Mouse (Mus musculus) gastrocnemius, postnatal 4 days (tissue): ENCODE measurements around the gene Gm38392. TPM values are rescaled to one million over a fixed set of nuclear protein-coding genes. Genes with fewer than 3 reads are reported as not detected.
A peak's percentile ranks its signal among the peaks of the same experiment; 100 is the strongest.
"Not testable (repeated sequence)": the region's sequence is repeated elsewhere in the genome, so short reads cannot be mapped to it uniquely, and the experiment has no call there.

Source experiments
- DNase-seq, 2 experiments: peaks; one replicate each; pipeline ENCODE4 v3.0.0; 2021 to 2022; ENCODE audit warnings: low spot score in 2 of 2, mixed read lengths in 2 of 2
- long read RNA-seq, 2 experiments: library from polyadenylated mRNA; stranded (forward); transcript quantifications; one replicate each; pipeline ENCODE4 v2.0.0; 2021
- total RNA-seq, 2 experiments: library from RNA; stranded (reverse); gene quantifications; 2 replicates each; pipeline ENCODE4 v1.2.3; 2021

Gene Gm38392
- under 1 TPM; 0.26 to 0.59 TPM for total RNA-seq
- long read RNA-seq, experiment 1, partial matches to known transcripts: 0 of 2 reads
- long read RNA-seq, experiment 1, other reads (novel, unspliced or antisense): 2 of 2 reads
- long read RNA-seq, experiment 2: 0 reads

DNA sequence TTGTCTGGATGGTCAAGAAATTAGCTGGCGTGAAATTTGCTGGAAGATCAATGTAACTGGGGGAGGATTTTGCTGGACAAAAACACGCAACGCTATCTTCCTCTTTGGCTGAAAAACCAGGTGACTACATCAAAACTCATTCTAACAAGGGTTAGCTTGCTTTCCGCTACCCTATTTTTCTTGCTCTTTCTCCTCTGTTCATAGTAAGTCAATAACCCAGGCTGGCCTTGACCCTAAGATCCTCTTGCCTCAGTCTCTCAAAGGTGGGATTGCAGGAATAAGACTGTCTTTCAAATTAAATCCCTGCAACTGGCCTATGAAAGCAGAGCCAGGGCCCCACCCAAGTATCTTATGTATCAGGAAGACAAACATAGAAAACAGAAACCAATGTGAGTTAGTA is at the start of gene Gm38392:
Gm38392 (minus strand) TSS at position 101 of the 400 bp plus-strand sequence.
- no peak for DNase-seq

DNA sequence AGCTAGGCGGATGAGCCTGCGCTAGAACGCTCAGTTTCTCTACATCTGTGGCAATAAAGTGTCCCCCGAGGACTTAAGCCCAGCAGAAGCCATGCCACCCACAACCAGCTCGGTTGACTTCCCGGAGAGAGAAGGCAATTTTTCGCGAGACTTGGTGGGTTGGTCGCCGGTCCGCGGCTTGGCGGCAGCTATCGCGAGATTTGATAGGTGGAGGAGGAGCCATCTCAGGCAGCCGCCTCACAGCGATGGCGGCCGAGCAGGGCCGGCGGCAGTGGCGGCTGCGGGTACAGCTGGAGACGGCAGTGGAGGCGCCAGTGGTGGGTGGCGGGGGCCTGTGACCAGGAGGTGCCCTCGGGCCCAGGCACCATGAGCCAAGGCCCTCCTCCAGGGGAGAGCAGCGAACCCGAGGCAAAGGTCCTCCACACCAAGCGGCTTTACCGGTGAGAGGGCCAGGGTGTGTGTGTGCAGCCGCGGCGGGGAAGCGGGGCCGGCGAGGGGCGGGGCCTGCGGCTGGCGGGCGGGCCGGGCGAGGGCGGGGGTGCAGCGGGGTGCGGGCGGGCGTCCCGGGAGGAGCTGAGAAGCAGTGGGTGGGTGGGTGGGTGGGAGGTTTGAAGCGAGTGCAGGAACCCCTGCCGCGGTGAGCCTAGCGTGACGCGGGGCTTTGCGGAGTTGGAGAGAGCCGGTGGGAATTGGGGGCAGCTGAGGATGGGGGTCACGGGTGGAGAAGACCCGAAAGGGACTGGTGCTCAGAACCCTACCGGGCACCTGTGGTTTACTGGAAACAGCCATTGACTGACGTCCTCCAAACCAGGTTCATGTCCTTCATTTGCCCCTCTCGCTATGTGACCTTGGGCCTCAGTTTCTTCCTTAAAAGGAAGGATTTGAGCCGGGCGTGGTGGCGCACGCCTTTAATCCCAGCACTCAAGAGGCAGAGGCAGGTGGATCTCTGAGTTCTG is 49.3 kb upstream of the Gm38392 start, which contains the start of the genes Tmem79 and Smg5:
Tmem79 (minus strand) TSS at position 91 of the 956 bp plus-strand sequence.
Smg5 (plus strand) TSS at position 203 of the 956 bp plus-strand sequence.
- DNase-seq: peak; percentile 92 to 98

DNA sequence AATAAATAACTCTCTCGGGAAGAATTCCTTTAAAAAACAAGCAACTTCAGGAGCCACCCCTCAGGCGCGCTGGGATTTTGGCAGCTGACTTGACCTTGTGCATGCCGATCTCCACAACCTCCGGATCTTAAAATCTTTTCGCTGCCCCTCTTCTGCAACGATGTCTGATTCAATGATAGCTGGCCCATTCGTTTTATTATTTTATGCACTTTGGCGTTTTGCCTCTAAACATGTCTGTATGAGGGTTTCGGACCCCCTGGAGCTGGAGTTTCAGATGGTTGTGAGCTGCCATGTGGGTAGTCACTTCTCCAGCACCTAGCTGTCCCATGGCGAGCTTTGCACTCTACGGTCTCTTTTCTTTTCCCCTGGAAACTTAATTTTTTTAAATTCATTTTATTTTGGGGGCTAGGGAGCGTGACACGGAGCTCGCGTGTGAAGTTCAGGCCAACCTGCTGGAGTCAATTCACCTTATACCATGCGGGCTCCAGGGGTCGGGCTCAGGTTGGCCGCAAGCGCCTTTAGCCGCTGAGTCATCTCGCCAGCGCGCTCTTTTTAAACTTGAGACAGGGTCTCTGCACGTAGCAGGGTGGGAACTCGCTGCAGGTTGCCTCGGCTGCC is 48.5 kb upstream of the Gm38392 start:
- no peak for DNase-seq

DNA sequence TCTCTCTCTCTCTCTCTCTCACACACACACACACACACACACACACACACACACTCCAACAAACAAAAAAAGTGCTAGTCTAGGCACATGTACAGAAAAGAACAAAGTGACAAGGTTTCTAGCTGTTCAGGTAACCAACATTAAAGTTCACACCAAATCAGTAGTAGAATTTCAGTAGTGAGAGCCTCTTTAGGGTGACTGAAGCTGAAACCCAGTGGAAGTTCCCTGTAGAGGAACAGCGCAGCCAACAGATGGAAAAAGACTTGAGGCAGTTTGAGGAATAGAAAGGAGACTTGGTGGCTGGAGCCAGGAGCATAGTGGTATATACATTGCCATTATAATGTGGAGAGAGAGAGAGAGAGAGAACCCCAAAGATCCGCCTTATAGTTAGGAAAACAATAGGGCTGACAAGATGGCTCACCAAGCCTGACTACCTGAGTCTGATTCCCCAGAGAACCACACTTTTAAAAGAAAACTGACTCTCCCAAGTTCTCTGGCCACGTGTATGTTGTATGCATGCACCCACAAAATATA is 48.0 kb upstream of the Gm38392 start:
- no peak for DNase-seq

DNA sequence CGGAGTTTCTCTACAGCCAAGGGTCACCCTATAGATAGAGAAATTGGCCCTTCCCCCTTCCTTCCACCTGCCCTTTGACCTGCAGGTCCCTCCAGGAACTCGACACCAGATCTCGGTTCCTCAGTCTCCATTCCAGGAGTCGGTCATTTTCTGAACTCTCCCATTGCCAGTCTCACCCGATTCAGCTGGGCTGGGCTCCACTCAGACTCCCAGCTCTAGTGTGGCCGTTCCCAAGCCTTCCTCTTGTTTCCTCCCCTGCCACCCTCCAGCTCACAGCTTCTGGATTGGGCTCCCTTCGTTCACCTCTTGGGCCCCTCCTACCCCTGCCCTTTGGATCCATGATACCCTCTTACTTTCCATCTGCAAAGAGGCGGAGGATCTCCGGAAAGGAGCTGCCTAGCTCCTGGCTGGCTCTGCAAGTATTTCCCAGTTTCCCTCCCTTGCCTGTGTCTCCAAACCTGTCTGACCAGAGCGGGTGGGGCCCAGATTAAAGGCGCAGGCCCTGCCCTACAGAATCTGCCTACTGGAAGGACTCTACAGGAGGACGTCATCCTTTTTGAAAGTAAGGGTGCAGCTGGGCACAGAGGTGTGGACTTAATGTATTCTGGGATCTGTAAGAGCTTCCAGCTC is 47.1 kb upstream of the Gm38392 start:
- no peak for DNase-seq

DNA sequence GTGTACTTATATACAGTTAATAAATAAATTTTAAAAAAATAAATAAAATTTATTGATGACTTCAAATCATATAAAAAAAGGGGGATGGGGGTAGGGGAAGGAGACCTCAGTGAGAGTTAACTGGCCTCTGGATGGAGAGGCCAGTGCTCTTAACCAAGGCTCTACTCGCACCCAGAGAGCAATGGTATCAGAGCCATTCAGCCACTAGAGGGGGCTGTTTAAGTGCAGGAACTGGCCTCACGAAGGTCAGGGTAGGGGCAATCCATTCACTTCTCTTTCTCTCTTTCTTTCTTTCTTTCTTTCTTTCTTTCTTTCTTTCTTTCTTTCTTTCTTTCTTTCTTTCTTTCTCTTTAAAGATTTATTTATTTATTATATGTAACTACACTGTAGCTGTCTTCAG is 44.3 kb upstream of the Gm38392 start:
- no peak for DNase-seq

DNA sequence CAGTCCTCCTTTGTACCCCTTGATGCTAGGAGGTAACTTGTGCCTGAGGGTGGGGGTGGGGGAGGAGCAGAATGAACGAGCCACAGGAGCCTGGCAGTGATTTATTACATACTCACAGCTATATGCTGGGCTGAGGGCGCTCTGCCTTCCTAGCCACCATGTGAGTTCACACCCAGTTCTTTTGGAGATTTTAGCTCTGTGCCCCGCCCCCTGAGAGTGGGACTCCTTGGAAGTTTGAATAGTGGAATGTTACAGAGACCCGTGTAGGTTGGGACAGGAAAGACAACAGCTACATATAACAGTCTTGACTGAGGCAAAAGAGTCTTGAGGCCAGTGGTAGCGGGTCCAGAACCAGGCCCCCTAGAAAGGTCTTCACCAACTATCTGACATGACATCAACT is 41.9 kb upstream of the Gm38392 start:
- DNase-seq: no peak

DNA sequence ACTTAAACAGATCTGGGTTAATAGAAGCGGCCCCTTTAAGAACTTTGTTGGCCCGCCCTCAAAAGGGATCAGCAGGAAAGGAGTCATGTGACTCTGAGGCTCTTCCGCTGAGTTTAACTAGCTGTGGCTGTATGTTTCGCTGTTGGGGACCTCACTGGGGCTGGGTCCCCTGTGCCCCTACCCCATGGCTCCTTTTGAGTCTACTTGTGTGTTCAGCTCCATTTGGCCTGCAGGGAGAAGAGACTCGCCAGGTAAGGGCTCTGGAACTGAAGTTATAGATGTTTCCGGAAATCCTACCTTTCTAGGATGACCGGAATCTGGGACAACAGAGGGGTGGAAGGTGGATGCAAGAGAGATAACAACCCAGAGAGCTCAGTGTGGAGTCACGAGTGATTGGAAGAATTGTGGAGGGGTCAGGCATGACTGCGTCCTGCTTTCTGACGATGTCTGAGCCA is 38.0 kb upstream of the Gm38392 start, which contains the start of gene Glmp:
Glmp (plus strand) TSS at position 73 of the 455 bp plus-strand sequence.
- peak in 1 of 2 experiments; percentile 63 for DNase-seq

DNA sequence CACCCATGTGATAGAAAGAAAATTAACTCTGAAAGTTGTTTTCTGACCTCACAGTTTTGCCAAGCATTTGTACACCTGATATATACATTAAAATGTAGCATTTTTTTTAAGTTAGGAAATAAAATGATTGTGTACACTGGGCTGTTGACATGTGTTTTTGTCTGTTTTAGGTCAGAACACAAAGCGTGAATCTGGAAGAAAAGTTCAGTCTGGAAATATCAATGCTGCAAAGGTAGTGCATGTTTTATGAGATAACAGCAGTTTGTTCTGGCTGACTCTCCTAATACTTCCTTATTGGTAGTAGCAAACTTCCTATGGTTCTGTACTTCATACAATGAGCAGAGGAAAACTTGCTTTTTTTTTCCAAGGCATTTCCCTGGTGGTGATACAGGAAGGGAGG is 12.2 kb upstream of the Gm38392 start:
- no peak for DNase-seq

DNA sequence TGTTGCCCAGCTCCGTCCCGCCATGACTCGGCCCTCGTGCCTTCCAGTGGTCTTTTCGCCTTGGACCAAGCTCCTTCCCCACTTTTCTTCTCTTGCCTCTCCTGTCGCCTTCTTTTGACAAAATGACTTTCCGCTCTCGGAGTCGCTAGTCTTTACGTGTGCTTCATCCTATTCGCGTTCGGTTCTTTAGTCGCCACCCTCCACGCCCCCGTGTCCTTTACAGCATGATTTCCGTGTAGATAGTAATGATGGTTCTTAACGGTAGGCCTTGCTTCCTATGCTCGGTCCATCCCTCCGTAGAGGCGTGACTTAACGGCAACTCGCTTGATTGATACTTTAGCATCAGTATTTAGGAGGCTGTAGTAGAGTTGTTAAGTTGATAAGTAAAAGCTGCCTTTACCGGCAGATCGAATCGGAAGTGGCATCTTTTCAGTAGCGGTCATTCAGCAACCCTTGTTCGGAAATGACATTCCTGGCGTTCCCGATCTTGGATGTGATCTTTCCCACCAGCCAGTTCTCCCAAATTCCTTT is 10.4 kb upstream of the Gm38392 start:
- DNase-seq: no peak

DNA sequence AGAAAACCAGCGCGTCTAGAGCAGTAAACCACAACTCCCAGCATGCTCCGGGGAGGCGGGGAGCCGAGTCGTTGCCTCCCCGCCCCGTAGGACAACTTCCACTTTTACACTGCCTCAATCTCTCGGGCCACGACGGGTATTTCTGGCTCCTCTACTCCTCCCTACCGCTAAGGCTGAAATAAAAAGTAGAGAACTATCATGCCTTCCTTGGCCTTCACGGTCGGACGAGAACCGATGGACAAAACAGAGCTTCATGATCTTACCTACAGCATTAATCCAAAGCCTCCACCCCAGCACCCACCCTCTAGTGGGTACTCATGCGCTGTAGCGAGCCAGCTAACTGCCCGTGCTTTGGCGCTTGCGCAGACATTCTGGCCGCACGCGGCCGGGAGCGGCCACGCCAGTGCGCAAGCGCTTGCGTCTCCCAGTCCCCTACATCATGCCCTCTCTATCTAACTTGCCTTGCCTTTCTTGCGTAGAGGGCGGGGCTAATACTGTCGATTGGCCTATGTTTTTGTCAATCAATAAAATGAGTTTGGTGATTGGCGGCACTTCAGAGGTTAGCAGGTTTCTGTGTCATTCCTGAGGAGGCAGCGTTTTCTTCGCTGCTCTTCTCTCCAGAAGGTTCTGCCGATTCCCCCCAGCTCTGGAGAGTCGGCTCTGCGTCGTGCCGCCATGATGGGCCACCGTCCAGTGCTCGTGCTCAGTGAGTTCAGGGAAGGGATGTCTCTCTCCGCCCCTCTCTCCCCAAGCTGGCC is 9.7 kb upstream of the Gm38392 start, which contains the start of the genes Tsacc and Cct3:
Tsacc (minus strand) TSS at position 439 of the 758 bp plus-strand sequence.
Cct3 (plus strand) TSS at position 556 of the 758 bp plus-strand sequence.
- DNase-seq: peak; percentile 86 to 94

DNA sequence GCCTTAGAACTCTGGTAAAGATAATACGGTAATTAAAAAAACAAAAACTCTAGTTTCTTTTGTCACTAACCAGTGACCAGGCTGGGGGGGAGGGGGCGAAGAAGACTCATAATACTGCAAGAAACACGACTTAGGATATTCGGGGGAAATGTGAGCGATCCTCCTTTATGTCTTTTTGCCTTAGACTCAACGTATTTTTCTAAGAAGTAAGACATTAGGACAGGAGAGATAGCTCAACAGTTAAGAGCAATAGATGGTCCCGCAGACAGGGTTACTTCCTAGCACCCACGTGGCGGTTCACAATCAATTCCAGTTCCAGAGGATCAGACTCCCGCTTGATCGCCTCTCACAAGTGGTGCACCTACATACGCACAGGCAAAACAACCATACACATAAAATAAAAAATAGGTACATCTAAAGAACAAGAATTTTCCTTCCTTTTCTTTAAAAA is 9.1 kb upstream of the Gm38392 start:
- DNase-seq: no peak

DNA sequence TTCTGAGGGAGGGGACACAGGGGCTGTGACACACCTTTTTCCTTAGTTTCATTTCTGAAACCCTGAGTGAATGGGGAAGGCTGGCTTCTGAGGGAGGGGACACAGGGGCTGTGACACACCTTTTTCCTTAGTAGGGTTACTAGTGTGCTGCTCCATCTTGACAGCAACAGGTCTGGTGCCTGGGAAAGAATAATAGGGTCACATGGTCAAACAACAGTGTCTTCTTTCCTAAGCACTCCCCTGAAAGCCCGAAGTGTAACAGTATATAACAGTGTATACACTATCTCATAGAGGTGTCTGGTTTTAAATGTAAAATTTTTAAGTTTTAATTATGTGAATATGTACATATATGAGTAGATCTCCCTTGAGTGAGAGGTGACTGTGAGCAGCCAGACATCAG is 8.3 kb upstream of the Gm38392 start:
- DNase-seq: not testable (repeated sequence)

DNA sequence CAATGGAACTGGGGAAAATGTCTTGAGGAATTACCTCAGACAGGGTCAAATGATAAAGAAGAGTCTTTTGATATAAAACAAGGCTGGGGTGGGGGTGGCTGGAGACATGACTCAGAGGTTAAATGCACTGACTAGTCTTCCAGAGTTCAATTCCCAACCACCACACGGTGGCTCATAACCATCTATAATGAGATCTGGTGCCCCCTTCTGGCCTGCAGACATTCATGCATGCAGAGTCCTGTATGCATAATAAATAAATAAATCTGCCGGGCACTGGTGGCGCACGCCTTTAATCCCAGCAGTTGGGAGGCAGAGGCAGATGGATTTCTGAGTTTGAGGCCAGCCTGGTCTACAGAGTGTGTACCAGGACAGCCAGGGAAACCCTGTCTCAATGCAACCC is 5.0 kb upstream of the Gm38392 start:
- no peak for DNase-seq

DNA sequence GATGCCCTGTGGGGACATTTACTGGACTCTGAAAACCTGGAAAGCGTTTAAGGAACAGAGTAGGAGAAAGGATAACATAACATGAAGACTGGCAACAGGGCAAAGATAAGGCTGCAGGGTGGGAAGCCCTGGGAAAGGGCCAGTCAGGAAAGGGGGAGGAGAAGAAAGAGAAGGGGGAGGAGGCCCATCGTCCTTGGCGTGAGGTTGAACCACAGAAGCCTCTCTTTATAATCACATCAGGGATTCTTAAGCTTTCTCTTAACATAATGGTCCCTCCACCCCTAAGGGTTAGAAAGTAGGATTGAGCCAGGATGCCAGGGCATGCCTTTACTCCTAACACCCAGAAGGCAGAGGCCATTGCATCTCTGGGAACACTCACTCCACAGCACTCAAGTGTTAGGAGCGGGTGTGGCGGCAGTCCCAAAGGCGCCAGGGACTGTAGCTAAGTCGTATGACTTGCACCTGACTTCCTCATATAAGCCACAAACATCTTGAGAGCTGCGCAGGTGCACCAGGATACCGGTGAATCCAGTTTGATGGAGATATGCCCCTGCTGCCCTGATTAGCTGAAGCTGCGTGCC is 1.2 kb upstream of the Gm38392 start:
- not testable (repeated sequence) for DNase-seq

DNA sequence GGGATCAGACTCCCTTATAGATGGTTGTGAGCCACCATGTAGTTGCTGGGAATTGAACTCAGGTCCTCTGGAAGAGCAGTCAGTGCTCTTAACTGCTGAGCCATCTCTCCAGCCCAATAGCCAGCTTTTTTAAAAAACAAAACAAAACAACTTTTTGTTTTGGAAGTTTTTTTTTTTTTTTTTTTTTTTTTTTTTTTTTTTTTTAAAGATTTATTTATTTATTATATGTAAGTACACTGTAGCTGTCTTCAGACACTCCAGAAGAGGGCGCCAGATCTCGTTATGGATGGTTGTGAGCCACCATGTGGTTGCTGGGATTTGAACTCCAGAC is 1.5 kb downstream of the Gm38392 start:
- DNase-seq: not testable (repeated sequence)

DNA sequence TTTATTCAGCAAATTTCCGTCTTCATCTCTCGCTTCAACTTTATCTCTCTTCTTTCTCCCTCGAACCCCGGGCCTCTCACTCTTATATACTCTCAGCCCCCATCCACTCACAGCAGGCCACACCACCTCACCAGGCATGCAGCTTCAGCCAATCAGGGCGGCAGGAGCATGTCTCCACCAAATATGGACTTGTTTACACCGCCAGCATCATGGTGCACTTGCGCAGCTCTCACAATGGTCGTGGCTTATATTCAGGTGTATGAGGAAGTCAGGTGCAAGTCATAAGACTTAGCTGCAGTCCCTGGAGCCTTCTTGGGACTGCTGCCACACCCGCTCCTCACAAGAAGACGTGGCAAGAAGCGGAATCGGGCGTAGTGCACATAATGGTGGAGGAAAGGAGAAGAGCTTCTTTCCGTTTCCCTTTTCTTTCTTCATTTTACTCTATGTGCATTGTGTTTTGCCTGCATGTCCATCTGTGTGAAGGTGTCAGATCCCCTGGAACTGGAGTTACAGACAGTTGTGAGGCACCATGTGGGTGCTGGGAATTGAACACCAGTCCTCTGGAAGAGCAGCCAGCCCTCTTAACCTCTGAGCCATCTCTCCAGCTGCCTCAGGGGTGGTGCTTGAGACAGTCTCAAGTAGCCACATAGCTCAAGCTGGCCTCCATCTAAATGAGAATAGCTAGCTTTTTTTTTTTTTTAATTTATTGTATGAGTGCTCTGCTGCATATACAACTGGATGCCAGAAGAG is 2.0 kb downstream of the Gm38392 start:
- not testable (repeated sequence) for DNase-seq

DNA sequence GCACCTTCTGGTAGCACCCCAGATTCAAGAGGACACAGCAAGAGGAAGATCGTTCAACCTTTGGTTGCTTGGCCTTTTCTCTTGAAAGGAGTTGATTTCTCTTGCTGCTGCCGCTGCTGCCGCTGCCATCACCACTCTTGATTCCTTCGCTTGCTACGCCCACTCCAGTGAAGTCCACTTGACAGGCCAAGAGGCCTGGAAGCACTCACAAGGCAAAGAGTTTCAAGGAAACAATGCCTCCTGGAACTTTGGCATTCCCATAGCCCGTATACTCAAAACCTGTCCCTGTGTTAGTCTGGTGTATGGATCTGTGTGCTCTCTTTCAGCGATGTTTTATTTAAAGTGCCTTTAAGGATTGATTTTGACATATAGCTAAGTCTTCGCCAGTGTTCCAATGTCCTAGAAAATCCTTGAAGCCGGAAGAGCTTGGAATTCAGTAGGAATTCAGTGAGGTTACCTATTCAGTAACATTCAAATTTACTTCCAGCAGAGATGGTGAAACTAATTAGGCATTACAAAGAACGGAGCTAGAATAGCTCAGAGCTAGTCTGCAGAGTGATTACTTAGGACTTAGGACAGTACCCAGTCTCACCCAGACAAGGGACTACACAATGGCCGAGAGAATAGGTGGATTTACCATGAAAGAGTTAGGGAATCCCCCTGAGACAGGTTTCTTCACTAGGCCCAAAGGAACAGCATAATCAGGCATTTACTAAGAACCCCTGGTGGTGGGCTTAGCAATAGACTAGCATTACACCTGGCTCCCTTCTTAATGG is 5.7 kb downstream of the Gm38392 start:
- DNase-seq: not testable (repeated sequence)
